Mouse (Mus musculus) urinary bladder, postnatal 14 days (tissue): ENCODE data around the gene Clic5.

Experiments
- DNase-seq: peaks from one replicate; pipeline ENCODE4 v3.0.0; 2021; ENCODE audit warnings: low spot score

Gene Clic5

DNA sequence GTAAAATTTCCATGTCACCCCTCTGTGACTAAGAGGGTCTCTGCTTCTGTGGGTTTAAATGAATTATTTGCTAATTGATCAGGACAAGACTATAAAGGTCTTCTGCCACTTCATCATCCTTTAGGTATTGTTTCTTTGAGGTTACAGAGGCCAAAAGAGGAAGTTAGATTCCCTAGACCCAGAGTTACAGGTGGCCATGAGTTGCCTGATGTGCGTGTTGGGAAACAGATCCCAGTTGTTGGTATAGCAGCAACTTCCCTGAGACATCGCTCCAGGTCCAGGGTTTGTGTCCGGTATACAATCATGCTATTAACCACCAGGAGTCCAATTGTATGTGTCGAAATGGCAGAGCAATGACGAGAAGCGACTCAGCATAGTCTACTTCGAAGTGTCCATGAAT, 81.7 kb downstream of the Clic5 start:
- DNase-seq, result no peak

DNA sequence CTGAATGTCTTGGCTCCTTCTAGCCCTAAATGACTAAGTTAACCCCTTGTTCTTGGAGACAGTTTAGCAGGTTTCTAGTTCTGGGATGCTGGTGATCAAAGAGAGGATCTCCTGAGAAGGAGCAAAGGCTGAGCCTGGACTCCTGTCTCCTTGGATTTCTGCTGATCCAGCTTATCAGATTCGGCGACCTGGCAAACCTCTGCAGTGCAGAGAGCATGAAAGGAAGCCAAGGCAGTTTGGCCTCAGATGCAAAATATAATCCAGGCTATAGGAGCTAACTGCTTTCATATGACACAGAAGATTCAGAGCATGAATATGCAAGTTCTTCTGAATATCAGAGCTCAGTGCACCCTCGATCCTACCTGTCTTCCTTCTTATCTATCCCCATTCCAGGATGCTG, 83.0 kb downstream of the Clic5 start:
- DNase-seq, result no peak

DNA sequence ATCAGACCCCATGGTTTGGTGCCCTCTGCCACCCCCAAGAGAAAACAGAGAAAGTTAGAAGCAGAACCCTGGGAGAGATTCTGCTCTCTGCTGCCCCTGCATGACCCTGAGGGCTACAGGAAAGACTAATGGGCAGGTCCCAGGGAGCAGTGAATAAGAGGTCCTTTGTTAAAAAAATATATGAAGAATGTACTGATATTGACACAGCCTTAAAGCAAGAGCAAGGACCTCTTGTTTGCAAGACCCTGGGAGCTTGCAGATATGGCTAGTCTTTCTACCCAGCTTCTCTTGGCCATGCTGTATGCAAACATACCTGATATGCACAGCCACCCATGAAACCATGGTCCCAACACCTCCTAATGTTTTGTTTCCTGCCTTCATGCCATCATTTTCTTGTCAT, 86.4 kb downstream of the Clic5 start:
- no peak for DNase-seq

DNA sequence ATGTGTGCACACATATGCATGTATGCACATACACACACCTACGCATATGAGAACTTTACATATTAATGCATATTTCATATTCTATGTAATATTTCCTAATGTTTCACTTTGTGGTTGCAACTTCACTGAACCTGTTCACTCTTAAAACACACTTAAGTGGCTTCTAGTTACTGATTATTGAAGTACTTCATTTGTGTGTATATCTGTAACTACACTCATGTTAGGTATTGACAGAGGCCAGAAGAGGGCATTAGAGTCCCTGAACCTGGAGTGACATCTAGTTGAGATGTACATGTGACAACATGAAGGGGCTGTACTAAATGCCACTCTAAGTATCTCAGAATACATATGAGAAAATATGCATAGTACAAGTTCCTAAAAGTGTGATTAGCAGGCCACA, 99.9 kb downstream of the Clic5 start:
- no peak for DNase-seq

DNA sequence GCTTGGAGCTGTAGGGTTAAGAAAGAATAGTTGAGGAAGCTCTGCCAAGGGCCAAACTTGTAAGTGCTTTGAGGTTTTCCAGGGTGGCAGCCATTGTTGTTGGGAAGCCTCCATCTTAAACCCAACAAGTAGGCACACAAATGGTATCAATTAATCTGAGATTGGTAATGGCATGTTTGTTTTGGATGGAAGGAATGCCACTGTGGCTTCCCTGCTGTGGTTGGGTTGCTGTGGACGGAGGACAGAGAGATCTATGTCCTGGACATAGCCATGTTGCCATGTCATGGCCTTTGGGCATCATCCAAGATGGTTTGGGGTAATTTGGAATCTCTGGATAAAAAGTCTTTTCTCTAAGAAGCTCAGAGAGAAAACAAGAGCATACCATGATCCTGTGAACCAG, 108.8 kb downstream of the Clic5 start:
- DNase-seq, result no peak

DNA sequence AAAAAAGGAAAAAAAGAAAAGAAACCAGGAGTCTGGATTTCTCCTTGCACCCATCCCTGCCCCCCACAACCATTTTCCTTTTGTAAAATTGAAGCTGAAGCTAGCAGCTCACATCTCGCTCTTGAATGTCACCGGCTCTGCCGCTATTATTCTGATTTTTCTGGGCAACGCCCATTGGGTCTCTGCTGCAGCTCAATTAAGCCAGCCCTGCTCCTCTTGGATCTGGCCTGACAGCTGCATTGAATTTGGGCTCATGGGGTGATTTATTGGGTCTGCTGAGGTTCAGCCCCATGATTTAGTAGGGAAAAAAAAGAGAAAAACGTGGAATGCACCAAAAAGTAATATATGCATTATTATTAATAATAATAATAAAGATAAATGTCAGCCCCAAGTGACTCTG, 111.9 kb downstream of the Clic5 start:
- no peak for DNase-seq

DNA sequence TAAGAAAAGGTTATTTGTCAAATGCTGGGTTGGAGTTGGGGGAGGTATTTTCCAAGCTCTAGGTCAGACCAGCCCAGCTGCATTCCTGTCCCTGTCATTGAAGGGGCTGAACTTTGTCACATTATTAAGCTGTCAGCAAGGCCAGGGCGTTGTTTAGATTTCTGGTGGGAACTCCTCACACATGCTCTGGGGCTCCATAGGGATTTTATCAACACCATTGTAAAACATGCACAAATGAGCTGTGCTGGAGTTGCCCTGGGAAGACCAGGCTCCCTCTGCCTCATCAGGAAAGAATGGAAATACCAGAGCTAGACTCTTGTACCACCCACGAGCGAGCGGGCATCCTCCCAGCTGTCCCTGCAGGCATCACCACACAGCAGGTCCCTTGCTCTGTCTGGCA, 112.3 kb downstream of the Clic5 start:
- DNase-seq, result peak; percentile 35

DNA sequence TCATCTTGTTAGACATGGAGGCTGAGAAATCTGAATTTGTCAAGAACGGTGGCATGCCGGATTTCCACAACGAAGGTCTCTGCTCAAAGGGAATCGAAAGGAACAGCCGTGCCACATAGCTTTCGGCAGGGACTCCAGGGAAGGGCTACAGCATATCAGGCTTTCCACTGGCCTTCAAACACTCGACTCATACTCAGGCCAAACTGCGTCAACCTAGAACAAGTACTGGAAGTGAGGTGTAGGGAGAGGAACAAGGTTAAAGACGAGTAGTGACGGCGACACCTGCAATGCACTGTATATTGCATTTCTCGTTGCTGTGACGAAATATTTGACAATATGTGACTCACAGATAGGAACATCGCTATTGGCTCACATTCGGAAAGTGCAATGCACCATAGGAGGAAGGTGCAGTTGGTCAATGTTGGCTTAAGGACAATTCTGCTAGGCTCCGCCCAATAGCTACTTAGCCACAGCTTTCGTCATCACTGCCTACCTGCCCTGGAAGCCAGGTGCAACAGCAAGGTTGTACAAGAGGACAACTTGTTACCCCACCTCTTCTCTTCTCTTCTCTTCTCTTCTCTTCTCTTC, 112.9 kb downstream of the Clic5 start:
- DNase-seq, result no peak

DNA sequence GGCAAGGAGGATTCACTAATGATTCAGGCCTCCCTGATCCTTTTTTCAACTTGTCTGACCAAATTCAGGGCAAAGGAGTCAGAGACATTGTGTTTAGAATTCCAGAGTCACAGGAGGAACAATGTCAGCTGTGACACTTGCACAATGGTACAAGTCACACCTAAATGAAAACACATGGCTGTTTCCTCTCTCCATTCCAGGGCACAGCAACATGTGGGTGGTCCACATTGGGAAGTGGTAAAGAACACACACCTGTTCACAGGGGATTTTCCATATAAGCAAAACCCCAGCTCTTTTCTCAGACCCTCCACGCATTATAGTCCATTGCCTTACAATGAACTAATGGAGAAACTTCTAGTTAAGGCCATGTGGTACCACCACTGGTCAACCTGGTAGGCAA, 115.7 kb downstream of the Clic5 start:
- DNase-seq, result no peak

DNA sequence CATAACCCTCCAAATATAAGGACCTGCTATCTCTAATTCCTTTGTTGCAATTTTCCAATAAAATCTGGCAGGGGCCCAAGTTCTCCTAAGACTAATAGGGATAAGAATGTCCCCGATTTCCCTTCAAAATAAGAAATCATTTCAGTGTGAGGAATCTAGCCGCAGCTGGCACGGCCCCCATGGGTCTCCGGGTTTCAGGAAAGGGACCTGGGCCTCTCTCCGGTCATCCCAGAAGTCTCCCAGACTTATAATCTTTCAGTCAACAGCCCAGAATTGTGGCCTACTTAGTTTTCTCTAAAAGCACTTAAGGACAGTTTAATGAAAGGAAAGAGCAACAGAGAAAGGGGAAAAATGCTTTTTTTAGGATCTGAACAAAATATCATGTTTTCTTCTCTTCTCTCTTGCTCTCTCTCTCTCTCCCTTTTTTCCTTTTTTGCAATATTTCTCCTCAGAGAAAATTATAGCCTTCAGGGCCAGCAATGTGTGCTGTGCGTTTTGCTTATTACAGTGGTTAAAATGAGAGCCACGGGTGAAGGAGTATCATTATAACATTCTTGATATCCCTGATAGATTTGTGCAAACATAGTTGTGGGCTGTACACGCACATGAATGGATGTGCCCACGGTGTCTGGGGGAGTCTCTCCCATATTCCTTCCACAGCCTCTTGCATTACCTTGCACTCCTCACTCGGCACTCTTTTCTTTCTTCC, 121.7 kb downstream of the Clic5 start:
- no peak for DNase-seq

DNA sequence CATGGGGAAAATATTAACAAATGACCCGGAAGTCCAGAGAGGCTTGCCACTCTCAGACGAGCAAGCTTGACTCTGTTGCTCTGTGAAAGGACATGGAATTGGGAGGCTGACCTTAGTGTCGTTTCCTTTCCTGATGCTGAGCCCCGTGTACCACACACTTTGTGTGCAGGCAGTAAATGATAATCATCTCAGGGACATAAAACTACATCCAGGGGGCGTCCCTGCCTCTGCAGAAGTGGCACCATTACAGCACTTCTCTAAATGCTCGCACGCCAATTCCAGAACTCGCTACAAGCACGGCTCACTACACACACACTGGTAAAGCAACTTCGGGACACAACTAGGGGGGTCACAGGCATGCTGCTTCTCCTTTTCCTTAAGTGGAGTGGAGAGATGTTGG, 136.9 kb downstream of the Clic5 start:
- DNase-seq, result no peak

DNA sequence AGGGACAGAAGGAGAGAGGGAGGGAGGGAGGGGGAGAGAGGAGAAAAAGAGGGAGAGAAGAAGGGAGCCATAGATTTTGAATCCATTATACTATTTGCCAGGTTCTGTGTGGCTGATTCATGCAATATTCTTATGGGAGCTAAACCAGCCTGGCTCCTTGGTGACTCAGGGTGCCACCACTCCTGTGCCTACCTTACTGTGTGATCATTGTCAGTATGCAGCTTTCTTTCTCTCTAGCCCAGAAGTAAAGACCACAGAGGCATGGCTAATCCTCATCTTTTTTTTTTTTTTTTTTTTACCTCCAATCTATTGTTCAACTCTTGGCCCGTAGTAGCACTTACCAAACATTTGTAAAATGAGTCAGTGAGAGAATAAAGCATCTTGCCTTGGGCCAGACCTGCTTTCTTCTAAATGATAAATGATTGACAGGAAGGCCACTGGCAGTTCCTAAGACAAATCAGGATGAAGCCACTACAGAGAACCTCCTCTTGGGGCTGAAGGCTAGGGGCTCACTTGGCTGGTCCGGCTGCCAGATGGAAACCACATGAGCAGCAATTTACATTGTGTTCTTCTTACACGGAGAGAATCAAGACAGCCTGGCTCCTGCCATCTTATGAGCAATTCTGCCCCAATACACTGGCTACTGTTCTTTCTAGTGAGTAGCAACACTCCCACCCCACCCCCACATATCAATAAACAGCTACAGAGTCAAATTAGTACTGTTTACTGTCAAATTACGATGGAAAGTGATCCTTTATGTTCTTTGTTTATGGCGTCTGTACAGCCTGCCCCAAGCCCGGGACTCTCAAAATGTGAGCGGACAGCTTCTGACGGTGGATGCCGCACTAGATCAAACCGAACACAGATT, 139.1 kb downstream of the Clic5 start:
- no peak for DNase-seq

DNA sequence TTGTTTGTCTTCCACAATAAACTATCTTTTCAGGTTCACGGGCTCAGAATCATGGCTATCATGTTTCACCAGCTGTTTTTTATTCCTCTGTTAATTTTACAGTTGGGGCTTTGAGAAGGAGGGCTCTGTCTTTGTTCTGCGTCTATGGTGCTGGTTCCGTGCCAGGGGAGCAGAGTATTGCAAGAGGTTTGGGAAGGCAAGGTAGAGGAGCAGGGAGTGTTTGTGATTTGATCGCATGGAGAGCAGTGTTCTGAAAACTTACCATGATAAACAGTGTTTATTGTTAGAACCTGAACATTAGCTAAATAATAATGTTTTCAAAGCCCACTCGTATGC, 139.7 kb downstream of the Clic5 start:
- no peak for DNase-seq
